ENCODE assay signal across 8 mouse cellular contexts in genomic region chr10:62577673-62578337, GRCm38 (mm10). TPM values are rescaled to one million over a fixed set of nuclear protein-coding genes. Genes with fewer than 3 reads are reported as not detected.
DNase-seq lines count a peak whose midpoint lies in the region; ATAC-seq lines count a peak whose summit lies in the region.

No protein-coding gene starts in this region.

- H3K4me2 ChIP-seq in forebrain, embryonic 13.5 days = peak overlapping the region; percentile 88
- H3K4me2 ChIP-seq in liver, embryonic 12.5 days = peak overlapping the region; percentile 97
- peak overlapping the region; percentile 94 for H3K4me2 ChIP-seq in stomach, embryonic 16.5 days (ENCODE audit: low read depth, low read length)

- peaks cover 54% of the 10 kb centered on the region for H3K36me3 ChIP-seq in forebrain, embryonic 13.5 days (ENCODE audit: poor library complexity, severe bottlenecking)
- H3K36me3 ChIP-seq in liver, embryonic 12.5 days = peaks cover 62% of the 10 kb centered on the region
- H3K36me3 ChIP-seq in stomach, embryonic 16.5 days (ENCODE audit: control insufficient read depth, insufficient read depth, low read length) = peaks cover 8% of the 10 kb centered on the region; the same call in 1 of the 2 replicates

- DNase-seq in left cerebral cortex, adult 18-20 months (ENCODE audit: low spot score in 2 of 2) = peak; percentile 24 to 55
- DNase-seq in left cerebral cortex, adult 11 months (ENCODE audit: low spot score) = no peak
- no peak for DNase-seq in ovary, adult 18-20 months (ENCODE audit: low spot score)
- DNase-seq in ovary, postnatal 36 days (ENCODE audit: low spot score) = no peak

- no peaks in the 10 kb centered on the region for H3K9me3 ChIP-seq in forebrain, embryonic 13.5 days (replicated peaks)
- H3K9me3 ChIP-seq in liver, embryonic 12.5 days (replicated peaks) = no peaks in the 10 kb centered on the region
- no peaks in the 10 kb centered on the region for H3K9me3 ChIP-seq in stomach, embryonic 16.5 days (replicated peaks; ENCODE audit: control insufficient read depth, low read length)

- peak overlapping the region; percentile 88 for H3K4me3 ChIP-seq in forebrain, embryonic 13.5 days
- H3K4me3 ChIP-seq in liver, embryonic 12.5 days = peak overlapping the region; percentile 89
- peak overlapping the region; percentile 88 for H3K4me3 ChIP-seq in stomach, embryonic 16.5 days (replicated peaks; ENCODE audit: low read length)

- ATAC-seq in activated CD4-positive, CD25-positive, alpha-beta regulatory T cell, adult 4 months = peak; percentile 50
- ATAC-seq in forebrain, embryonic 13.5 days = peak; percentile 82
- ATAC-seq in liver, embryonic 12.5 days = peak; percentile 86
- peak; percentile 79 for ATAC-seq in stomach, embryonic 16.5 days (ENCODE audit: insufficient read depth, low FRiP score)

- peak overlapping the region; percentile 90 for H3K9ac ChIP-seq in forebrain, embryonic 13.5 days
- H3K9ac ChIP-seq in liver, embryonic 12.5 days = peak overlapping the region; percentile 80
- H3K9ac ChIP-seq in stomach, embryonic 16.5 days (ENCODE audit: low read length) = peak overlapping the region; percentile 89

- WGBS in forebrain, embryonic 13.5 days = 1% methylated on average over 43 of the region's 54 CpGs
- WGBS in liver, embryonic 12.5 days (ENCODE audit: insufficient replicate concordance) = 3% methylated on average over 54 of the region's 54 CpGs
- under 1% methylated on average over 54 of the region's 54 CpGs for WGBS in stomach, embryonic 16.5 days

- H3K27me3 ChIP-seq in forebrain, embryonic 13.5 days = no peaks in the 10 kb centered on the region
- no peaks in the 10 kb centered on the region for H3K27me3 ChIP-seq in liver, embryonic 12.5 days (replicated peaks)
- H3K27me3 ChIP-seq in stomach, embryonic 16.5 days (ENCODE audit: control insufficient read depth, insufficient read depth, low read length) = no peaks in the 10 kb centered on the region

- peaks cover 17% of the 10 kb centered on the region for H3K4me1 ChIP-seq in forebrain, embryonic 13.5 days
- peaks cover 21% of the 10 kb centered on the region for H3K4me1 ChIP-seq in liver, embryonic 12.5 days
- H3K4me1 ChIP-seq in stomach, embryonic 16.5 days (ENCODE audit: control insufficient read depth, insufficient read depth, low read length) = peaks cover 8% of the 10 kb centered on the region

- H3K27ac ChIP-seq in forebrain, embryonic 13.5 days = peak overlapping the region; percentile 85
- peak overlapping the region; percentile 75 for H3K27ac ChIP-seq in liver, embryonic 12.5 days
- 0 out of 2 replicates have a peak overlapping the region, but pooled peaks have one; percentile 68 for H3K27ac ChIP-seq in stomach, embryonic 16.5 days (ENCODE audit: low read length)

RNA-seq across cellular contexts. Expression of gene Kif1bp, which starts 0.5 kb away (rescaled TPM):
- total RNA-seq in left cerebral cortex, adult 18-20 months (2021) = 100 to 1,000 TPM; 179 to 185 TPM
- 1 to 10 TPM; 4.1 to 6.0 TPM for polyA plus RNA-seq in activated CD4-positive, CD25-positive, alpha-beta regulatory T cell, adult 4 months (2017; shearing (Covaris generic))
- polyA plus RNA-seq in forebrain, embryonic 13.5 days (2015; fragmentation: Nextera tagmentation; extraction: Ambion mirVana) = 52.1 and 54.5 TPM in 2 replicates
- polyA plus RNA-seq in liver, embryonic 12.5 days (2016; fragmentation: Nextera tagmentation; extraction: Ambion mirVana) = 20.0 and 21.1 TPM in 2 replicates
- polyA plus RNA-seq in stomach, embryonic 16.5 days (2015; fragmentation: Nextera tagmentation; extraction: Ambion mirVana) = 23.9 and 24.7 TPM in 2 replicates

RNA-seq across cellular contexts. Expression of gene Ddx21, which starts 24.3 kb away (rescaled TPM):
- 10 to 100 TPM; 21.1 to 21.3 TPM for total RNA-seq in left cerebral cortex, adult 18-20 months (2021)
- polyA plus RNA-seq in activated CD4-positive, CD25-positive, alpha-beta regulatory T cell, adult 4 months (2017; shearing (Covaris generic)) = 10 to 100 TPM; 54.1 to 60.2 TPM
- polyA plus RNA-seq in forebrain, embryonic 13.5 days (2015; fragmentation: Nextera tagmentation; extraction: Ambion mirVana) = 23.8 and 24.5 TPM in 2 replicates
- 38.3 and 40.6 TPM in 2 replicates for polyA plus RNA-seq in liver, embryonic 12.5 days (2016; fragmentation: Nextera tagmentation; extraction: Ambion mirVana)
- polyA plus RNA-seq in stomach, embryonic 16.5 days (2015; fragmentation: Nextera tagmentation; extraction: Ambion mirVana) = 20.0 and 21.1 TPM in 2 replicates

RNA-seq across cellular contexts. Expression of gene Srgn, which starts 50.6 kb away (rescaled TPM):
- 10 to 100 TPM in 1 of 2 experiments, 1 to 10 TPM in 1; 8.0 to 10.0 TPM for total RNA-seq in left cerebral cortex, adult 18-20 months (2021)
- 1,000 to 10,000 TPM; 1,983 to 1,991 TPM for polyA plus RNA-seq in activated CD4-positive, CD25-positive, alpha-beta regulatory T cell, adult 4 months (2017; shearing (Covaris generic))
- 5.9 and 6.0 TPM in 2 replicates for polyA plus RNA-seq in forebrain, embryonic 13.5 days (2015; fragmentation: Nextera tagmentation; extraction: Ambion mirVana)
- 54.4 and 57.7 TPM in 2 replicates for polyA plus RNA-seq in liver, embryonic 12.5 days (2016; fragmentation: Nextera tagmentation; extraction: Ambion mirVana)
- polyA plus RNA-seq in stomach, embryonic 16.5 days (2015; fragmentation: Nextera tagmentation; extraction: Ambion mirVana) = 15.8 and 26.4 TPM in 2 replicates

Comparison
In these comparisons a context has a peak if more than half of its experiments do, and no peak if none do; other contexts are left out.
1. DNase-seq: peak in left cerebral cortex, adult 18-20 months (2 of 2); none in left cerebral cortex, adult 11 months (single experiment), ovary, adult 18-20 months (single experiment) and ovary, postnatal 36 days (single experiment).
2. RNA of gene Srgn, which starts 50.6 kb away (polyA plus RNA-seq): 1,983 to 1,991 TPM in activated CD4-positive, CD25-positive, alpha-beta regulatory T cell, adult 4 months; 54.4 to 57.7 TPM in liver, embryonic 12.5 days, 15.8 to 26.4 TPM in stomach, embryonic 16.5 days and 5.9 to 6.0 TPM in forebrain, embryonic 13.5 days; every median in the first group is over 10 times any median in the second.
3. Peak in every context shown above with its lines, with median percentiles within 50 percentile points of each other: ATAC-seq, H3K27ac ChIP-seq, H3K4me2 ChIP-seq, H3K4me3 ChIP-seq and H3K9ac ChIP-seq.